ENCODE assay signal across 7 mouse cellular contexts in the genomic region with DNA sequence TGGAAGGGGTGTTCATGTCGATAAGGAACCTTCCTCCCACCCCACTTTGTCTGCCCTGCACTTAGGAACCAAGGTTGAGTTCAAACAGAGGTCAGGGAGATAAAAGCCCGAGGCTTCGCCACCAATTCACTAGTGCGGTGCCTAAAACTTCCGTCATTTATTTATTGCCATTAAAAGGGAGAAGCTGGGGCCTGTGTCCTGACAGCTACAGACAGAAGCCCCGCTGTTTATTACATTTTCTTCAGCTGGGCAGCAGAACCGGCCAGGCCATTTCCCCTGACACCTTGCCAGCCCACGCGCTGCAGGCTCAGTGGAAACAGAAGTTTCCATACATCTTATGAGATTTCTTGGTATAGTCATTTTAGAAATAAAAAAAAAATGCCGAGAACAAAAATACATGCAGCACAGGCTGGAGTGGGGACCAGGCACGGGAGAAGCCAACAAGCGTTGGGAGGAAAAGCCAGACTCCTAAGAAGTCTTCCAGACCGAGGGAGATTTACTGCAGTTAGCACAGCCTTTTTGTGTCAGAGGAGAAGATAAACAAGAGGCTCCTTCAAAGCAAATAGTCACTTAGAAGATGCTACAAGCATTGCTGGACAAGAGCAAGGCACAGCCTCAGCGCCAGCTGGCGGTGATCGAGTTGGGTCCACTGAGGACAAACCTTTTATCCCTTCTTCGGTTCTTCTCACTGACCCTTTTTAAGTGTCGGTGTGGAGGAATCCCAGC.
DNase-seq lines count a peak whose midpoint lies in the region; ATAC-seq and TF ChIP-seq lines count a peak whose summit lies in the region.

No protein-coding gene starts in this region.

- H3K9me3 ChIP-seq in midbrain, embryonic 11.5 days (ENCODE audit: control insufficient read depth, low read length): no peaks in the 10 kb centered on the region
- H3K9me3 ChIP-seq in midbrain, embryonic 10.5 days (replicated peaks): no peaks in the 10 kb centered on the region
- no peaks in the 10 kb centered on the region for H3K9me3 ChIP-seq in forebrain, postnatal 0 days (ENCODE audit: low read length)
- no peaks in the 10 kb centered on the region for H3K9me3 ChIP-seq in limb, embryonic 10.5 days (replicated peaks)
- H3K9me3 ChIP-seq in neural tube, embryonic 14.5 days (ENCODE audit: control insufficient read depth, low read length): no peaks in the 10 kb centered on the region

- H3K36me3 ChIP-seq in midbrain, embryonic 11.5 days (ENCODE audit: control insufficient read depth, insufficient read depth, low read length): no peaks in the 10 kb centered on the region
- H3K36me3 ChIP-seq in midbrain, embryonic 10.5 days: no peaks in the 10 kb centered on the region
- H3K36me3 ChIP-seq in forebrain, postnatal 0 days (ENCODE audit: insufficient read depth): no peaks in the 10 kb centered on the region
- no peaks in the 10 kb centered on the region for H3K36me3 ChIP-seq in limb, embryonic 10.5 days
- H3K36me3 ChIP-seq in neural tube, embryonic 14.5 days (ENCODE audit: control insufficient read depth, insufficient read depth, low read length): no peaks in the 10 kb centered on the region

- no peak for ATAC-seq in midbrain, embryonic 11.5 days (ENCODE audit: low FRiP score)
- ATAC-seq in forebrain, postnatal 0 days: peak; percentile 53
- peak; percentile 14; the same call in 1 of the 2 replicates for ATAC-seq in neural tube, embryonic 14.5 days (ENCODE audit: low read depth)

- TF ChIP-seq CTCF in forebrain, postnatal 0 days (IDR thresholded peaks at IDR 0.05; ENCODE audit: low read depth): no peak

- H3K9ac ChIP-seq in midbrain, embryonic 11.5 days (ENCODE audit: low read length): no peak overlapping the region
- H3K9ac ChIP-seq in forebrain, postnatal 0 days: no peak overlapping the region
- H3K9ac ChIP-seq in neural tube, embryonic 14.5 days (replicated peaks; ENCODE audit: low read depth, low read length): no peak overlapping the region

- no peak overlapping the region for H3K4me3 ChIP-seq in midbrain, embryonic 11.5 days (ENCODE audit: low read depth, low read length)
- H3K4me3 ChIP-seq in midbrain, embryonic 10.5 days: no peak overlapping the region
- no peak overlapping the region for H3K4me3 ChIP-seq in forebrain, postnatal 0 days (ENCODE audit: low read depth, low read length)
- H3K4me3 ChIP-seq in limb, embryonic 10.5 days: peak overlapping the region; percentile 14
- no peak overlapping the region for H3K4me3 ChIP-seq in neural tube, embryonic 14.5 days (ENCODE audit: low read depth, low read length)

- WGBS in midbrain, embryonic 11.5 days: 65% methylated on average over 18 of the region's 18 CpGs
- 61% methylated on average over 18 of the region's 18 CpGs for WGBS in midbrain, embryonic 10.5 days
- 51% methylated on average over 18 of the region's 18 CpGs for WGBS in forebrain, postnatal 0 days
- 3% methylated on average over 18 of the region's 18 CpGs for WGBS in limb, embryonic 10.5 days
- WGBS in neural tube, embryonic 14.5 days: 3% methylated on average over 18 of the region's 18 CpGs

- no peak overlapping the region for H3K27ac ChIP-seq in midbrain, embryonic 11.5 days (ENCODE audit: low read depth, low read length)
- H3K27ac ChIP-seq in midbrain, embryonic 10.5 days (replicated peaks): no peak overlapping the region; the same call in 1 of the 2 replicates
- peak overlapping the region; percentile 75 for H3K27ac ChIP-seq in forebrain, postnatal 0 days (ENCODE audit: low read depth, low read length)
- H3K27ac ChIP-seq in limb, embryonic 10.5 days: peak overlapping the region; percentile 64; the same call in 1 of the 2 replicates
- H3K27ac ChIP-seq in neural tube, embryonic 14.5 days (ENCODE audit: low read depth, low read length): peak overlapping the region; percentile 7; the same call in 1 of the 2 replicates

- no peaks in the 10 kb centered on the region for H3K4me1 ChIP-seq in midbrain, embryonic 11.5 days (ENCODE audit: control insufficient read depth, insufficient read depth, low read length)
- peaks cover 15% of the 10 kb centered on the region for H3K4me1 ChIP-seq in midbrain, embryonic 10.5 days
- peaks cover 8% of the 10 kb centered on the region; the same call in 1 of the 2 replicates for H3K4me1 ChIP-seq in forebrain, postnatal 0 days (ENCODE audit: insufficient read depth)
- H3K4me1 ChIP-seq in limb, embryonic 10.5 days: peaks cover 36% of the 10 kb centered on the region
- peaks cover 10% of the 10 kb centered on the region; the same call in 1 of the 2 replicates for H3K4me1 ChIP-seq in neural tube, embryonic 14.5 days (ENCODE audit: control insufficient read depth, insufficient read depth, low read length)

- H3K4me2 ChIP-seq in midbrain, embryonic 11.5 days: no peak overlapping the region
- no peak overlapping the region for H3K4me2 ChIP-seq in forebrain, postnatal 0 days (ENCODE audit: low read depth)
- peak overlapping the region; percentile 19; the same call in 1 of the 2 replicates for H3K4me2 ChIP-seq in neural tube, embryonic 14.5 days (ENCODE audit: low read depth, low read length)

- intact Hi-C loops in heart, postnatal 14 days (cut with DNase I): no loop called here

- DNase-seq in midbrain, embryonic 11.5 days (ENCODE audit: low spot score, missing footprints): peak; percentile 79
- no peak for DNase-seq in midbrain, embryonic 10.5 days (ENCODE audit: low spot score)
- peak; percentile 26 for DNase-seq in forebrain, postnatal 0 days
- DNase-seq in heart, postnatal 14 days: peak; percentile 28 to 33
- peak; percentile 57 for DNase-seq in limb, embryonic 10.5 days (ENCODE audit: low spot score)
- no peak for DNase-seq in c-Kit-positive CD71-positive TER-119-positive erythroid progenitor cells, embryonic 14.5 days (ENCODE audit: low spot score)

- H3K27me3 ChIP-seq in midbrain, embryonic 11.5 days (ENCODE audit: control insufficient read depth, insufficient read depth, low read length): no peaks in the 10 kb centered on the region
- no peaks in the 10 kb centered on the region for H3K27me3 ChIP-seq in midbrain, embryonic 10.5 days (ENCODE audit: low read depth, poor library complexity, severe bottlenecking)
- no peaks in the 10 kb centered on the region for H3K27me3 ChIP-seq in forebrain, postnatal 0 days (ENCODE audit: insufficient read depth, low read length)
- no peaks in the 10 kb centered on the region for H3K27me3 ChIP-seq in limb, embryonic 10.5 days (ENCODE audit: low read depth, poor library complexity, severe bottlenecking)
- no peaks in the 10 kb centered on the region for H3K27me3 ChIP-seq in neural tube, embryonic 14.5 days (ENCODE audit: control insufficient read depth, insufficient read depth, low read length)

Comparison
In these comparisons a context has a peak if more than half of its experiments do, and no peak if none do; other contexts are left out.
1. DNase-seq: peak in midbrain, embryonic 11.5 days (single experiment), forebrain, postnatal 0 days (single experiment), heart, postnatal 14 days (2 of 2) and limb, embryonic 10.5 days (single experiment); none in midbrain, embryonic 10.5 days (single experiment) and c-Kit-positive CD71-positive TER-119-positive erythroid progenitor cells, embryonic 14.5 days (single experiment).
2. H3K27ac ChIP-seq: peak in forebrain, postnatal 0 days (single experiment), limb, embryonic 10.5 days (single experiment) and neural tube, embryonic 14.5 days (single experiment); none in midbrain, embryonic 11.5 days (single experiment) and midbrain, embryonic 10.5 days (single experiment).